Mouse (Mus musculus): ENCODE results near the gene Tpx2. TPM values are rescaled to one million over a fixed set of nuclear protein-coding genes. Genes with fewer than 3 reads are reported as not detected.
A peak's percentile ranks its signal among the peaks of the same experiment; 100 is the strongest.

Gene Tpx2
- total RNA-seq, 2 experiments from 2014 or later, result 104 to 112 TPM

DNA sequence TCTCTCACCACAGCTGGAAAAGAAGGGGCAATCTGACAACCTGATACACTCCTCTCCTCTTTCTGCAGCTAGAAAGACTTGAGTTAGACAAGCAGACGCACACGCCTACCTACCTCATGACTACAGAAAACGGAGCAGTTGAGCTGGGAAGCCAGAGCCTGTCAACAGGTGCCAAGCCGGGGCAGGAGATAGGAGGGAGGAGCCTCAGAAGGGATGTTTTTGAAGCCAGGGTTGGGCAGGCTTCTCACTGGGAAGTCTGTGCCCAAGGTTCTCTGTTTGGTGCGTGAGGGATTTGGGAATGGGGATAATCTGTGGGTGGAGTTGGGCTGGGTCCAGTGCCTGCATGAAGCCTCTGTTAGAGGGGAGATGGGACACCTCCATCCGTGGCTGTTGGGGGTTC lies 63.7 kb downstream of the Tpx2 start:
- ATAC-seq (replicated peaks; ENCODE audit: poor library complexity), result no peak

DNA sequence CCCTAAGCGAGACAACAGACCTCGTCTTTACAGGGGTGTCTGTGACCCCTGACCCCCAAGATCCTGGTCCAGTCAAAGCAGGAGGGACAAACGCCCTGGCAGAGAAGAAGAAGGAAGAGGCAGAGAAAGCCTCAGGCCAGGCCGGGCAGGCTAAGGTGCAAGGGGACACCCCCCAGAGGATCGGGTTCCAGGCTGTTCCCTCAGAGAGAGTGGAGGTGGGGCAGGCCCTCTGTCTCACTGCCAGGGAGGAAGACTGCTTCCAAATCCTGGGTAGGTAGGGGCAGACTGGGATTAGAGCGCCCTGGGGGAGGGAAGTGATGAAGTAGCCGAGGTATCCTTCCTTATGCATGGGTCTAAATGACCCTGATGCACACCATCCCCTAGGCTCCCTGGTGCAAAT lies 65.7 kb downstream of the Tpx2 start:
- ATAC-seq (replicated peaks; ENCODE audit: poor library complexity), result no peak

DNA sequence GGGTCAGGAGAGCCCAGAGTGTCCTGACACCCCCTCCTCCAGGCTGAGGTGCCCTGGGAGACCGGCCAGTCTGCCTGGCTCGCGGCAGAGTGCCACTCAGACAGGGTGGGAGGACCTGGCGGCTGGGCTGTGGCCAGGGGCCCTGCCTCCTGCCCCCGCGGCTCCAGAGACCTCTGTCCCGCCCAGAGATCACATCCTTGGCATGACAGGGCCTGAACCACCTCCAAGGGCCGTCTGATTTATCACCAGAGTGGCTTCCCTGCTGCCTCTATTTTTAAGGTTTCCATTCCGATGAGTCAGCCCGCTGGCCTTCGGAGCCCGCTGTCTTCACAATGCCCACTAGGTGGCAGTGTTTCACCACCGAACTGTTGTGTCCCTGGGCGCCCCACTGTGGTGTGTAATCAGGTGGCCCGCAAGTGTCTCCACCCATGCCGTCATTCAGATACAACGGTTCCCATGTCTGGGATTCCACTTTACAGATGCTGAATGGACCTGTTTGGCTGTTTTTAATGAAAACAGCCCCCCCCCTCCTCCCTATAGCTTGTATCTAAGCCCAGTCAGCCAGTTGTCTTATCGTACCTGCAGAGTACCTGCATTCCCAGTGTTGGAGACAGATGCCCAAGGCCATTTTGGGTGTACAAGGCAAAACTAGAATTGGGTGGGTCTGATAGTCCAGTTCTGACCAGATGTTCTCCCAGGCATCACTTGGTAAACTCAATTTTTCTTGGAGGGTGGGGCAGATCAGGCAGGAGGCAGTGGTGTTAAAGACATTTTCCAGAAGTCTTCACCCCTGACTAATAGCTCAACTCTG lies 66.8 kb downstream of the Tpx2 start:
- peak; percentile 96 for ATAC-seq (replicated peaks; ENCODE audit: poor library complexity)

DNA sequence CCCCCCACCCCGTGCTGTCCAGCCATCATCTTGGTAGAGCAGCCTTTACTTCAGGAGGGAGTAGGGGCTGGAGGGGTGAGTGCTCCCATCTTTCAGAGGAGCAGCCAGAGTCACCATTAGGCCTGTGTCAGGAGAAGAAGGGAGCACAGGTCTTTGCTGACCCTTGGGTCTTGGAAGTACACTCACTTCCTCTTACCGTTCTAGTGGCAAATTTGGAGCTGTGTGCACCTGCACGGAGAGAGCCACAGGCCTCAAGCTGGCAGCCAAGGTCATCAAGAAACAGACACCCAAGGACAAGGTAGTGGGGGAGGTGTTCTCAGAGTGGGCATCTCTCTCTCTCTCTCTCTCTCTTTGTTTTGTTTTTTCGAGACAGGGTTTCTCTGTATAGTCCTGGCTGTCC lies 67.7 kb downstream of the Tpx2 start:
- ATAC-seq (replicated peaks; ENCODE audit: poor library complexity), result no peak

DNA sequence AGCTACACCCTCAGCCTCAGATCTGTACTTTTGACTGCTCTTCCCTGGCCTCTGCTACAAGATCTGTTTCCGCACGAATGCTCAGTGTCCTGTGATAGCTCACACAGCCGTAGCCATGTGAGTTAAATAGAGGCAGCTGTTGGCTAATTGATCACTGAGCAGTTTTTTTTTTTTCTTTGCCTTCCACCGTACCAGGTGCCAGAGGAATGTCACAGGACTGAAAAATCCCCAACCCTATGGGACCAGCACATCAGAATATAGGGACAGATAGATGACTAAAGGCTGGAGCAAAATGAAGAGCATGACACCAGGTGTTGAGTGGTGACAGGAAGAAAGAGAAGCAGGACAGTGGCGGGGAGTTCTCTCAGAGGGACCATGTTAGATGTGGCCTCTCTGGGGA lies 68.3 kb downstream of the Tpx2 start:
- no peak for ATAC-seq (replicated peaks; ENCODE audit: poor library complexity)

DNA sequence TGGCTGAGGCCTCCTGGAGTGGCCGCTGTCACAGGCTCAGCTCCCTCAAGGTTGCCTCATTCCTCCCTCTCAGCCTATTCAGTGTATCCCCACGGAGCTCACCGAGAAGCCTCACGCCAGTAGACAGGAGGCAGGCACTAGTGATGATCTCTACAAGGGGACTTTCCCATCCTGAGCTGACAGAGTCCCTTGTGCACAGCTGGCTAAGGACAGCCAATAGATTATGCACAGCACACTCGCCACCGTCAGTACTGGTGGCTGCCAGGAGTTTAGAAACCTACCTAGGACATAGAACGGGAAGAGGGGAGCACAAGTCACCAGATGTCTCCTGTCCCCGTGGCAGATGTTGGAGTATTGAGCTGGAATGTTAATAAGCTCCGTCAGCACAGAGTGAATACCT lies 69.9 kb downstream of the Tpx2 start:
- no peak for ATAC-seq (replicated peaks; ENCODE audit: poor library complexity)

DNA sequence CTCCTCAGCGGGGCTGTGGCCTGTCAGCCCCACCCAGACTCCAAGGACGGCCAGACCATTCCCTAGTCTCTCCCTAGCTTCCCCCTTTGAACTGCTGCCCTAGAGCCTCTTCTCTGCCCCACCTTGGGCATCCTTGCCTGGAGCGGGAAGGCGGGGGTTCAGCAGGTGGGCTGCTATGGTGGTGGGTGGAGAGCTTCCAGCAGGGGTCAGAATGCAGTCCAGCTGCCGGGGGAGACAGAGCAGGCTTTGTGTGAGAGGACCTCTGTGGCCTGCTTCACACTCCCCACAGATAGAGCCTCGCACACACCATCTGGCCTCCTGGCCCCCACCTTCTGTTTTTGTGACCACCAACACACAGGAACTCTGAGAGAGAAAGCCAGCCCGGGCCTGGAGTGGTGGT lies 74.6 kb downstream of the Tpx2 start:
- ATAC-seq (replicated peaks; ENCODE audit: poor library complexity), result no peak

DNA sequence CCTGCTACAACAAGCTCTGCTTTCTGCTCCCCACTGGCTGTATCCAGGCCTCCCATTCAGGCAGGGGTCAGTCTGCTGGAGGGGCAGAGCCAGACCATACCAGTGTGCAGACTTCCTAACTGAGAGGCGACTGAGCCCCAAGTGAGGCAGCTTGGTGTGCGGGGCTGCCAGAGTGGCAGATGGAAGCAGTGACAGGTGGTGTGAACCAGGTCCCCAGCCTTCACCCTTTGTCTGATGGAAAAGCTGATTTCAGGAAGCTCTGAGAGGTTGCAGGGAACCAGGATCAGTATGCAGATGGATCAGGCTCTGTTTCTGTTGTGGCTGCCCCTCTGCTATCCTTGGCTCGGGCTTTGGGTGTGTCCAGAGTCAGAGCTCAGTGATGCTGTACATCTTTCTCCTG lies 75.9 kb downstream of the Tpx2 start:
- no peak for ATAC-seq (replicated peaks; ENCODE audit: poor library complexity)

DNA sequence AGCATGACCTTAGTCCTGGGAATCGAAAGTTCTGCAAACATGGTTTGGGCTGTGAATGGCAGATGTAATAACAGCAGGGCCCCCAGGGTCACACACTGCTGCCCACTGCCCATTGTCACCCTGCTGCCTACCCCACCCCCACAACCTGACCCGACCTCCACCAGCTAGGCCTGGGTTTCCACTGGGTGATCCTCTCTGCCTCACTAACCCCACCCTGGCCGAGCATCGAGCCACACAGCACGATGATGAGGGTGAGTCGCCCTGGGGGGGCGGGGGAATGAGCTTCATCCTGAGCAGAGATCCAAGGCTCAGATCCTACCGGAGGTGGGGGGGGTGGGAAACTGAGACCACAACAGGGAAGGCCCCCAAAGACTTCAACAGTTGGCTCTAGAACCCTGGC lies 76.4 kb downstream of the Tpx2 start:
- ATAC-seq (replicated peaks; ENCODE audit: poor library complexity), result no peak

DNA sequence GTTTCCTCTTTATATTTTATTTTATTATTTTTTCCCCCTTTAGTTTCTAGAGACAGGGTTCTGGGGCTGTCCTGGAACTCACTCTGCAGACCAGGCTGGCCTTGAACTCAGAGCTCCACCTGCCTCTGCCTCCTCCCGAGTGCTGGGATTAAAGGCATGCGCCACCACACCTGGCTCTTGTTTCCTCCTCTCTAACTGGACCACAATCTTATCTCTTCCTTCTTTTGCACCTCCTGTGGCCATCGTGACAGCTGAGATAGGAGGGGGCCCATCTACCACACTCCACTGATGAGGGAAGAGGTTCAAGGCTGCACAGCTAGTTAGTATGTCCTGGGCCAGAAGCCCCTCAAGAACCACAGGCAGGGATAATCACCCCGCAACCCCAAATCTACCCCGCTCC lies 76.8 kb downstream of the Tpx2 start:
- no peak for ATAC-seq (replicated peaks; ENCODE audit: poor library complexity)

DNA sequence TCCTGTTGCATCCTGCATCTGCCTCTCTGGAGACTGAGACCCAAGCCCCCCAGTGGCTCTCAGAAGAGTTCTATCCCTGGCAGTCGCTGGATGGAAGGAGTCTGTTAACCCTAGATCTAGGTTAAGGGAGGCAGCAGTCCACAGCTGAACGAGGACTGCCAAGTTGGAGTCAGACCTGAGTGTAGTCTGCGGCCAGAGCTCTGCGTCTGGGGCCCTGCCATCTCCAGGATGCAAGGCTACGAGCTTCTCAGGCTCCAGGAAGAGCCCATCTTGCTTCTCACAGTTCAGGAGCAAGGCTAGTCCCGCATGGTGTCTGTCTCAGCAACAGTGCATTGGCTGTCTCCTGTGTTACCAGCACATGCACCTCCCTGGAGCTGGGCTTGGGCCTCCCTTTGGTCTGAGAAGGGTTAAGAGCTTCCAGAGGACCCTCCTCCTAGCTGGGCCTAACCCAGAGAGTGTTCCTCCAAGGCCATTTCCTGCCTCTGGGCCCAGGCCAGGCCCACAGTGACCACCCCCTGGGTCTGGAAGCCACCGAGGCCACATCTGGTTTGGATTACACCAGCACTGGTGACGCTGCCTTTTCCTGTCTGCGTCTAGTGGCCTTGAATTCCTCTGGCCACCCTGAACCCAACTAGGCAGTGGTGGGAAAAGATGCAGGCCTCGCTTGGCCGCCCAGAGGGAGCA lies 77.6 kb downstream of the Tpx2 start:
- ATAC-seq (replicated peaks; ENCODE audit: poor library complexity), result peak; percentile 75

DNA sequence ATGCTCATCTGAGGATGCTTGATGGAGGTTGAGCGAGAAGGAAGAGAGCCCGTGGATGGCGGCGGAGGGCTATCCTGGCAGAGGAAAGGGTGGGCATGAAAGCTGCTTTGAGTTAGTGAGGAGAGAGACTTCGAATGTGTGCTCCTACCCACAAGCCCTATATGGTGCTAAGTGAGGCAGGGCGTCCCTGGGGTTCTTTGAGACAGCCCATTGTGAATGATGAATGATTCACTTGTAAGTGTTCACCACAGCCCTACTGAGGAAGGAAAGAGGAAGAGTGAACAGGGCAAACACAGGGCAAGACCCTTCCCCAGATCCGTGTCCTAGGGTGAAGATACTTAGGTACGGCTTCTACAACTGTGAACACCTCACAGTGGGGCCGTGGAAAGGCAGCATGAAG lies 79.1 kb downstream of the Tpx2 start:
- no peak for ATAC-seq (replicated peaks; ENCODE audit: poor library complexity)

DNA sequence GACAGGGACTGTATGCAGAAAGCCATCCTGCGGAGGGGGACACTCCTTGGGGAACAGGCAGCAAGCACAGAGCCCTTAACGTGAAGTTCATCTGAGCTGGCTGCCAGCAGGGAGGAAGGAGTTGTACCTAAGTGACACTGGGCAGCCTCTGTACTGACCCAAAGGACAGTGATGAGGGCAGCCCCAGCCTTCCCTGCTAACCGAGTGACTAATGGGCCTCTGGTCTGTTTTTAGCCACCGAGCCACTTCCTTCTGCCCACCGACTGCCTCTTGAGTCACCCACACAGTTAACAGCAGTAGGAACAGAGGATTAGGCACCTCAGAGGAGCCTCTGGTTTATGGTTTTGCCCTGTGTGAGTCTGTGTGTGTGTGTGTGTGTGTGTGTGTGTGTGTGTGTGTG lies 79.6 kb downstream of the Tpx2 start:
- peak; percentile 53 for ATAC-seq (replicated peaks; ENCODE audit: poor library complexity)

DNA sequence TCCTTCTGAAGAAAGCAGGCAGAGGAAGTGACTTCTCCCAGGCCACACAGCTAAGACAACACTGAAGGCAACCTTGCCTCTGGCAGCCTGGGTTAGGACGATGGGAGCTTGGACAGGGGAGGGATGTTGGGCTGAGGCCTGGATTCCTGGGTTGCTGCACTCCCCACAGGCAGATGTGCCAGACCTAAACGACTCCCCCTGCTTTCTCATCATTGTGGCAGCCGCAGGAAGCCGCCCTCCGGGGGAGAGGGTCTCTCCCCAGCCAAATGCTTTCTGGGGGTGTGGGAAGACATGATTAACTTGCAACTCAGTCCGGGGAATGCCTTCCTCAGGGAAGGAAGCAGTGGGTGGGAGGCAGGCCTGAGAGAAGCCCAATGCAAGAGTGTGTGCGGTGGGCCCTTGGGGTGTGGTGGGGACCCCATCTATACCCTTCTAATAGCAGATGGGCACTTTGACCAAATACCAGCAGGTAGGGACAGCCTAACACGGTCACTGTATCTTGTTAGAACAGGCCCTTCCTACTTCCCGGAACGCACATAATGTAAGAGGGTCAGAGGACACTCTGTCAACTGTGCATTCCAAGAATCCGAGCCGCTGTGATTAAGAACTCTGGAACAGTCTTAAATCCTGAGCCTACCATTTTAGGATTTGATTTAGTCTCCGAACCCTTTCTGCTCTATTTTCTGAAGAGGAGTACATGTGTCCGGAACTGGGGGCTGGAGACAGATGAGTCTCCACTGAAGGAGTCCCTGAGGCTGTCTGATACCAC lies 80.6 kb downstream of the Tpx2 start:
- ATAC-seq (replicated peaks; ENCODE audit: poor library complexity), result no peak

DNA sequence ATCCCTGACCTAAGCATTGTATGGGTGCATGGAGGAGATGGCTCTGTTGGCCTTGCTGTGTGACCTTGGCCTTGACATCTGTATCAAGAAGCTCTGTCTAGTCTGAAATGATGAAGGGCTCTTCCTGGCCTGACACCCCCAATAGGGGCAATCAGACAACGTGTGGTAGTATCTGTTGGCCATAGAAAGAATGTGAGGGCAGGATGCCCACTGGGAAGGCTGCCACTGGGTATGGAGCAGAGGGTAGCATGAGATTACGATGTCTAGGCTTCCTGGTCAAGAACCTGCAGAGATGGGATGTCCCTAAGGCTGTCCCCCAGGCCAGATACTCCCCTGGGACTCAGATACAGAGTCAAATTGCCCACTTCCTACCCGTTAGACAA lies 81.2 kb downstream of the Tpx2 start:
- ATAC-seq (replicated peaks; ENCODE audit: poor library complexity), result no peak

DNA sequence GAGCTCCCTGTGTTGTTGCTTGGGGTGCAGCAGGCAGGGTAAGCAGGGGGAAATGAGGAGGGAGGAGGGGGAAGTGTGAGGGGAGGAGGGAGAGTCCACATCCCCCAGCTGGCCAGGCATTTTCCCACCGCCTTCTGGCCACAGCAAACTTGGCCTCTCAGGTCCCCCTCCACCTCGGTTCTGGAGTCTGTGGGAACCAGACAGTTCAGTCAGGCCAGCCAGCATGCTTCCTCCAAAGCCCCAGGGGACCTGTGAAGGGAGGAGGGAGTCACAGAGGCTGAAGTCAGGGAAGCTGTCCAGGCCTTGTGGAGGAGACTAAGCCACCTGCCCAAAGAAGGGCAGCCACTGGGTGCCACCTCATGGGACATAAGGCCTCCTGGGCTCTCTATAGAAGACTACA lies 82.5 kb downstream of the Tpx2 start:
- no peak for ATAC-seq (replicated peaks; ENCODE audit: poor library complexity)

DNA sequence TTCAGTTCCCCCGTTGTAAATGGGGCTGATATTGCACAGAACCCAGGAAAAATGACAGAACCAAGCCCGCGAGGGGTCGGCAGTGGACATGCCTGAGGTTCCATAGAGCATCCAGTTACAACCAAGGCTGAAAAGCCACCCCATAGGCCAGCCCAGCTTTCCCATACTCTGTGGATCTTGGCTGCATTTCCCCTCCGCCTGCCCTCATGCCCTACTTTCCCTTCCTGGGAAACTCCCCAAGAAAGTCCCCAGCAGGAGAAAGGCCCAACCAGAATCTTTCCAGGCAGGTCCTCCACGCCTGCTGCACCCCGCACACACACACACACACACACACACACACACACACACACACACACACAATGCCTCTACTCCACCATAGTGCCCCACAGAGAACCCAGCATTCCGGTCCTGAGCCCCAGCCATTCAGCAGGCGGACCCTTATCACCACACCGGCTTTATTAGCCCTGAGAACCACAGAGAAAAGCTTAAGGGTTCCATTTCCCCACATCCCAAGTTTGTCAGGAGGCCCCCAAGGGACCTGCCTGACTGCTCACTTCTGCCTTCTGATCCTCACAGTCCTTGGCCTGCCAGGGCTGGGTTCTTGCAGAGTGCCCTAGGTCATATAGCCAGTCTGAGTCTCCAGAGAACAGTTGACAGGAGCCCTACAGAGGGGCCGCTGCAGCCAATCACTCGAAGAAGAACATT lies 83.8 kb downstream of the Tpx2 start:
- ATAC-seq (replicated peaks; ENCODE audit: poor library complexity), result no peak

DNA sequence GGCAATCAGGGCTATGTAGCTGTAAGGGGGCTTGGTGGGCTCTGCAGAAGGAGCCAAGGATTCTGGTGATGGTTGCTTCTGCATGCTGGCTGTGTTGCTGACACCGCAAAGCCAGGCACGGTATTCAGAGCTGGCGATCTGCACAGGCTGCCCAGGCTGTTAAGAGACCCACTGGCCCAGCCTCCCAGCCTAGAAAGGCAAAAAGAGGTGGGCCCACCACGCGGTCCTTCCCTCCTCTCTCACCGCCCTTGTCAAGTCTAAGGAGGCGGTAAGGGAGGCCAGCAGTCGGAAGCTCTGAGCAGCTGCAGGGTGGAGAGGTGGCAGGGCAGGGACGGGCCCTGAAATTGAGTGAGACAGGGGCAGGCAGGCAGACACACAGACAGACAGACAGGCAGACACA lies 85.3 kb downstream of the Tpx2 start, which contains the start of gene Foxs1:
TSS of gene Foxs1 (minus strand) at position 161 of the 400 bp plus-strand sequence.
- no peak for ATAC-seq (replicated peaks; ENCODE audit: poor library complexity)

DNA sequence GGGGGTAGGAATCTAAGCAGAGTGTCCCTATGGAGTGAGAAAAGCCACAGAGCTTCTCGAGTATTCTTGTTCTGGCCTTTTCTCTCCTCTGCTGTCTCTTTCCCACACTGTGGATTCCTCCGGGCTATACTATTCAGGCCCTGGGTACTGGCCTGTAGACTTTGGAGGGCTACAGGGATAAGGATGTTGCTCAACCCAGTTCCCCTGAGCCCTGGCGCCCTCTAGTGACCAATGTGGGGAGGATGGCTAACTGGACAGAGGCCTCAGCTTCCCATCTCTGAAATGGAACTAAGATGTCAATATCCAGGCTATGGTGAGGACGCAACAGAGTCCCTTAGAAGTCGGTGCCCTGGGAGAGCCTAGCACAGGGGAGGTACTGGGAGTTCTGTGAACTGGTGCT lies 85.8 kb downstream of the Tpx2 start:
- peak; percentile 95 for ATAC-seq (replicated peaks; ENCODE audit: poor library complexity)

DNA sequence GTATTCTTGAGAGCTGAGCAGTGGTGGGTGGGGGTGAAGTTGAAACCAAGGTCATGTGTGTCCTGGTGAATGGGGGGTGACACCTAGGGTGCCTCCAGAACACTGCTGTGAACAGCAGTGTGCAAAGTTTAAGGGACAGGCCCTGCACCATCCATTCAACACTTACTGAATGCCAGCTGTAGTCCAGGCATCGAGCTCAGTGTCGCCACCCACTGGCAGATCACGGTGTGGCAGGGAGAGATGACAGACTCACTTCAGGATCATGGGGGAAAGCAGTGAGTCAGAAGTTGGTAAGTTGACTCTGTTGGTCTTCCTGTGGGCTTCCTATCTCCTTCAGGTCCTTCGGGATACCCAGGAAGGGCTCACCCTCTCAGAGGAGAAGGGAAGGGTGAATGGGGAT lies 92.1 kb downstream of the Tpx2 start:
- ATAC-seq (replicated peaks; ENCODE audit: poor library complexity), result peak; percentile 86

DNA sequence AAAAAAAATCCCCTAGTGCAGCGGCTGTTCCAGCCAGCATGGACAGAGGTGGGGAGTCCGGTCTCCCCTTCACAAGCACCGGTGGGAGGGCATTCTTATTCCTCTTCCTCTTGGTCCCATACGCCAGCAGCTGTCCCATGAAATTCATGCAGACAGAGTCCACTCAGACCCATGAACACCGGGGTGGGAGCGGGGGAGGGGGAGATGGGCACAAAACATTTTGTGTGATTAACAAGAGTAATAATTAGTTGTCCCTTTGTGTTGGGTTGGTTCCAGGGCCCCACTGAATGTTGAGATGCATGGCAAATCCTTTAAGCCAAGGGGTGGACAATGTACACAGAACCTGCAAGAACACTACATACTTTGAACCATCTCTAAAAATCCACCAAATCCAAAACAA lies 93.3 kb downstream of the Tpx2 start:
- ATAC-seq (replicated peaks; ENCODE audit: poor library complexity), result no peak

Measured in megakaryocyte progenitor cell, adult 5-6 weeks (primary cell).